Mouse (Mus musculus) MEL (cell line): ENCODE data around the gene Samd13. TPM values are rescaled to one million over a fixed set of nuclear protein-coding genes. Genes with fewer than 3 reads are reported as not detected.

Experiments used
- DNase-seq: peaks from one replicate; pipeline ENCODE4 v3.0.0; 2011; ENCODE audit warnings: low read depth, low spot score
- H3K27ac ChIP-seq: 2 replicates; pipeline ENCODE4 v1.5.1; 2012; ENCODE audit warnings: low read depth, mild to moderate bottlenecking, control low read depth, low read length, moderate library complexity; ENCODE audit not compliant: control insufficient read depth
- H3K27me3 ChIP-seq, 2 experiments: fragments of 150-350 bp in 1 of 2; sonication (generic) in 1 of 2; 2 replicates each; pipeline ENCODE4 v1.6.1; 2012; ENCODE audit warnings: low read length in 2 of 2, mild to moderate bottlenecking in 2 of 2, improper control_type of control experiment in 1 of 2, moderate library complexity in 1 of 2; ENCODE audit not compliant: insufficient read depth in 2 of 2, control insufficient read depth in 1 of 2
- H3K36me3 ChIP-seq, 2 experiments: 2 replicates each; pipeline ENCODE4 v1.6.1; 2012 to 2014; ENCODE audit warnings: low read length in 2 of 2, improper control_type of control experiment in 1 of 2, inconsistent platforms in 1 of 2, mild to moderate bottlenecking in 1 of 2; ENCODE audit not compliant: insufficient read depth in 2 of 2, control insufficient read depth in 1 of 2
- H3K4me1 ChIP-seq, 2 experiments: fragments of 150-350 bp in 1 of 2; sonication (generic) in 1 of 2; 2 replicates each; pipeline ENCODE4 v1.6.1; 2012; ENCODE audit warnings: low read length in 2 of 2, improper control_type of control experiment in 1 of 2, mild to moderate bottlenecking in 1 of 2; ENCODE audit not compliant: insufficient read depth in 2 of 2, control insufficient read depth in 1 of 2
- H3K4me3 ChIP-seq, 2 experiments: fragments of 150-350 bp in 1 of 2; sonication (generic) in 1 of 2; 2 replicates each; pipeline ENCODE4 v1.5.1; 2012; ENCODE audit warnings: low read depth in 2 of 2, low read length in 2 of 2, mild to moderate bottlenecking in 2 of 2, moderate library complexity in 2 of 2, control low read depth in 1 of 2, improper control_type of control experiment in 1 of 2; ENCODE audit not compliant: control insufficient read depth in 1 of 2, insufficient read depth in 1 of 2
- H3K79me2 ChIP-seq: 2 replicates; pipeline ENCODE4 v1.6.1; 2012; ENCODE audit warnings: mild to moderate bottlenecking, low read length, moderate library complexity; ENCODE audit not compliant: control insufficient read depth, poor library complexity, insufficient read depth
- H3K9ac ChIP-seq: 2 replicates; pipeline ENCODE4 v1.6.1; 2012; ENCODE audit warnings: low read depth, mild to moderate bottlenecking, control low read depth, low read length, moderate library complexity; ENCODE audit not compliant: control insufficient read depth, poor library complexity, severe bottlenecking
- H3K9me3 ChIP-seq: fragments of 150-350 bp; sonication (generic); replicated peaks from 2 replicates; pipeline ENCODE4 v1.6.1; 2012; ENCODE audit warnings: mild to moderate bottlenecking, low read length, improper control_type of control experiment, moderate library complexity; ENCODE audit not compliant: insufficient read depth
- CHD1 ChIP-seq: IDR thresholded peaks from 2 replicates; pipeline ENCODE4 v1.6.1; 2012; ENCODE audit warnings: low read depth, mild to moderate bottlenecking, inconsistent platforms, low read length, improper control_type of control experiment
- CHD2 ChIP-seq: IDR thresholded peaks from 2 replicates; pipeline ENCODE4 v1.6.1; 2011; ENCODE audit warnings: low read length, improper control_type of control experiment
- CTCF ChIP-seq, 3 experiments: IDR thresholded peaks in 2 of 3; conservative IDR thresholded peaks in 1 of 3; 2 replicates each; pipeline ENCODE4 v1.5.1; 2011 to 2012; ENCODE audit warnings: low read length in 3 of 3, low read depth in 2 of 3, mild to moderate bottlenecking in 2 of 3, improper control_type of control experiment in 1 of 3, inconsistent platforms in 1 of 3, mixed read lengths in 1 of 3, moderate library complexity in 1 of 3; ENCODE audit not compliant: control insufficient read depth in 1 of 3, insufficient read depth in 1 of 3, poor library complexity in 1 of 3, severe bottlenecking in 1 of 3
- E2F4 ChIP-seq: IDR thresholded peaks from 2 replicates; pipeline ENCODE4 v1.6.1; 2011; ENCODE audit warnings: low read depth, low read length, improper control_type of control experiment, borderline replicate concordance
- EP300 ChIP-seq, 2 experiments: IDR thresholded peaks; 2 replicates each; pipeline ENCODE4 v1.6.1; 2011; ENCODE audit warnings: improper control_type of control experiment in 2 of 2, low read length in 2 of 2, low read depth in 1 of 2, mild to moderate bottlenecking in 1 of 2
- ETS1 ChIP-seq: IDR thresholded peaks from 2 replicates; pipeline ENCODE4 v1.6.1; 2012; ENCODE audit warnings: low read depth, mild to moderate bottlenecking, inconsistent platforms, low read length, improper control_type of control experiment, moderate library complexity
- GABPA ChIP-seq: IDR thresholded peaks from 2 replicates; pipeline ENCODE4 v1.6.1; 2012; ENCODE audit warnings: low read depth, mild to moderate bottlenecking, inconsistent platforms, low read length, improper control_type of control experiment, moderate library complexity
- GATA1 ChIP-seq: IDR thresholded peaks from 2 replicates; pipeline ENCODE4 v1.6.1; 2011; ENCODE audit warnings: low read depth, low read length, improper control_type of control experiment
- JUND ChIP-seq: IDR thresholded peaks from 2 replicates; pipeline ENCODE4 v1.6.1; 2011; ENCODE audit warnings: low read depth, mild to moderate bottlenecking, improper control_type of control experiment, low read length
- KAT2A ChIP-seq: conservative IDR thresholded peaks from 2 replicates; pipeline ENCODE4 v1.6.1; 2012; ENCODE audit warnings: low read depth, low read length, improper control_type of control experiment, inconsistent platforms
- MAFK ChIP-seq: IDR thresholded peaks from 2 replicates; pipeline ENCODE4 v1.6.1; 2011; ENCODE audit warnings: low read depth, mild to moderate bottlenecking, low read length, improper control_type of control experiment, borderline replicate concordance
- MXI1 ChIP-seq: IDR thresholded peaks from 2 replicates; pipeline ENCODE4 v1.6.1; 2011; ENCODE audit warnings: mild to moderate bottlenecking, low read depth, low read length, improper control_type of control experiment
- MYB ChIP-seq: IDR thresholded peaks from 2 replicates; pipeline ENCODE4 v1.6.1; 2011; ENCODE audit warnings: mild to moderate bottlenecking, low read depth, low read length, improper control_type of control experiment
- MYC ChIP-seq: IDR thresholded peaks from 2 replicates; pipeline ENCODE4 v1.6.1; 2011; ENCODE audit warnings: low read depth, mild to moderate bottlenecking, low read length, improper control_type of control experiment, moderate library complexity
- NELFE ChIP-seq: IDR thresholded peaks from 2 replicates; pipeline ENCODE4 v1.6.1; 2011; ENCODE audit warnings: low read depth, low read length, improper control_type of control experiment
- NRF1 ChIP-seq: IDR thresholded peaks from 2 replicates; pipeline ENCODE4 v1.6.1; 2014; ENCODE audit warnings: low read depth, mild to moderate bottlenecking, inconsistent platforms, low read length, improper control_type of control experiment, moderate library complexity; ENCODE audit not compliant: poor library complexity, insufficient read depth, severe bottlenecking
- POLR2AphosphoS5 ChIP-seq: IDR thresholded peaks from 2 replicates; pipeline ENCODE4 v1.6.1; 2012; ENCODE audit warnings: low read depth, borderline replicate concordance, mild to moderate bottlenecking, inconsistent platforms, low read length, moderate library complexity, mixed read lengths
- RAD21 ChIP-seq: IDR thresholded peaks from 2 replicates; pipeline ENCODE4 v1.6.1; 2011; ENCODE audit warnings: mild to moderate bottlenecking, low read depth, low read length, improper control_type of control experiment
- RCOR1 ChIP-seq: IDR thresholded peaks from 2 replicates; pipeline ENCODE4 v1.6.1; 2012; ENCODE audit warnings: low read depth, mild to moderate bottlenecking, inconsistent platforms, low read length, improper control_type of control experiment
- SIN3A ChIP-seq: IDR thresholded peaks from 2 replicates; pipeline ENCODE4 v1.6.1; 2012; ENCODE audit warnings: low read length, improper control_type of control experiment, inconsistent platforms
- TBP ChIP-seq: IDR thresholded peaks from 2 replicates; pipeline ENCODE4 v1.8.0; 2011; ENCODE audit warnings: low read depth, low read length, improper control_type of control experiment
- TCF12 ChIP-seq: IDR thresholded peaks from 2 replicates; pipeline ENCODE4 v1.6.1; 2014; ENCODE audit warnings: low read depth, mild to moderate bottlenecking, inconsistent platforms, low read length, improper control_type of control experiment, moderate library complexity
- UBTF ChIP-seq: IDR thresholded peaks from 2 replicates; pipeline ENCODE4 v1.6.1; 2012; ENCODE audit warnings: low read depth, mild to moderate bottlenecking, inconsistent platforms, low read length, improper control_type of control experiment, moderate library complexity, borderline replicate concordance; ENCODE audit not compliant: insufficient read depth
- USF2 ChIP-seq, 2 experiments: IDR thresholded peaks; 2 replicates each; pipeline ENCODE4 v1.6.1; 2011 to 2012; ENCODE audit warnings: improper control_type of control experiment in 2 of 2, low read length in 2 of 2, borderline replicate concordance in 1 of 2, inconsistent platforms in 1 of 2, low read depth in 1 of 2, mild to moderate bottlenecking in 1 of 2; ENCODE audit not compliant: insufficient read depth in 1 of 2
- ZC3H11A ChIP-seq: IDR thresholded peaks from 2 replicates; pipeline ENCODE4 v1.6.1; 2012; ENCODE audit warnings: low read depth, mild to moderate bottlenecking, inconsistent platforms, low read length, improper control_type of control experiment
- ZMIZ1 ChIP-seq: IDR thresholded peaks from 2 replicates; pipeline ENCODE4 v1.6.1; 2012; ENCODE audit warnings: low read depth, mild to moderate bottlenecking, inconsistent platforms, low read length, improper control_type of control experiment, moderate library complexity
- polyA plus RNA-seq, 2 experiments: library from polyadenylated mRNA; stranded (reverse) in 1 of 2; unstranded in 1 of 2; fragments of >175 nt in 1 of 2; fragments of >200 nt in 1 of 2; gene quantifications; 2 replicates each; pipeline versions ENCODE4 v1.2.1 to v1.2.4; 2012; ENCODE audit warnings: low replicate concordance in 2 of 2, low read depth in 1 of 2; ENCODE audit not compliant: insufficient read length in 2 of 2, insufficient read depth in 1 of 2, missing spikeins in 1 of 2
- total RNA-seq: library from RNA; depleted of rRNA; stranded (reverse); fragments of 300-350 nt; gene quantifications from 2 replicates; pipeline ENCODE4 v1.2.3, GENCODE M21; 2012

Samd13 gene
- total and polyA plus RNA-seq, 3 experiments: 1.1 to 1.2 TPM; not detected in 1

- H3K4me3 ChIP-seq: no peak overlapping the region
- no peaks in the 10 kb centered on the region for H3K9me3 ChIP-seq
- H3K27ac ChIP-seq: no peak overlapping the region
- H3K27me3 ChIP-seq: no peaks in the 10 kb centered on the region
- no peak overlapping the region for H3K9ac ChIP-seq
- peaks cover 0 to 4% of the 10 kb centered on the region in 2 experiments; a peak in 1 of 4 replicates for H3K36me3 ChIP-seq
- peaks cover 0 to 7% of the 10 kb centered on the region in 2 experiments; a peak in 2 of 4 replicates for H3K4me1 ChIP-seq
- DNase-seq: no peak
- TF ChIP-seq JUND (no peak), CHD2 (no peak), E2F4 (no peak), GABPA (no peak), MYB (no peak), CTCF (IDR thresholded peaks at IDR 0.05 in 2 of 3, conservative IDR thresholded peaks at IDR 0.05 in 1 of 3; ENCODE audit: control insufficient read depth in 1 of 3, insufficient read depth in 1 of 3, low read depth in 2 of 3, low read length in 3 of 3, poor library complexity in 1 of 3, severe bottlenecking in 1 of 3) (no peak), MXI1 (no peak), MAFK (no peak), EP300 (IDR thresholded peaks at IDR 0.05; ENCODE audit: low read depth in 1 of 2, low read length in 2 of 2) (no peak), TCF12 (no peak), ZC3H11A (no peak), POLR2AphosphoS5 (no peak), TBP (no peak)
- no peaks in the 10 kb centered on the region; the same call in 1 of the 2 replicates for H3K79me2 ChIP-seq
These were observed 37.6 kb upstream of the Samd13 start for GRCm38 (mm10) chr3:146723037-146723436.

- no peak overlapping the region for H3K4me3 ChIP-seq
- H3K27ac ChIP-seq: no peak overlapping the region
- TF ChIP-seq RAD21 (no peak), NELFE (no peak), UBTF (no peak)
- no peaks in the 10 kb centered on the region for H3K9me3 ChIP-seq
- H3K27me3 ChIP-seq: peaks cover 0 to 1% of the 10 kb centered on the region in 2 experiments; a peak in 1 of 4 replicates
- peaks cover 0 to 7% of the 10 kb centered on the region in 2 experiments; a peak in 2 of 4 replicates for H3K4me1 ChIP-seq
- no peaks in the 10 kb centered on the region for H3K79me2 ChIP-seq
- peak; percentile 38 for DNase-seq
- no peak overlapping the region for H3K9ac ChIP-seq
- peaks cover 0 to 4% of the 10 kb centered on the region in 2 experiments; a peak in 1 of 4 replicates for H3K36me3 ChIP-seq
These were observed 34.3 kb upstream of the Samd13 start for GRCm38 (mm10) chr3:146719696-146720095.

DNA sequence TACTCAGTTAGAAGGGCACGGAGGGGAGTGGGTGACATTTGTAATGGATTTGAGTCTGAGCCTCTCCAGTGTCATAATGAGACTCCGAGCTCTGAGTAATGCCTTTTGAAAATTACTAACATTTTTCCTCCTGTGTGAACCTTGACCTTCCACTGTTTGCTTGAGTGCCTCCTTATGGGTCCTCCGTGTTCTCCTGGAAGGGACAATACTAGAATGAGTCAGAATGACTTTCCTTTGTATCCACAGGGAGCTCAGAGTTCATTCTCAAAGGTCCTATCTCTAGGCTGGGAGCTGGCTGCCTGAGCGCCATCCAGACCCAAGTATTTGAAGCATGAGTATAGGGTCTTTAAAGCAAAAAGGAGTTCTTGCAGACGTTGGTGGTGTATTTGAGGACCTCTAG lies 32.9 kb upstream of the Samd13 start:
- Histone ChIP-seq H3K79me2 (no peaks in the 10 kb centered on the region), H3K9ac (no peak overlapping the region), H3K4me1 (peaks cover 0 to 7% of the 10 kb centered on the region in 2 experiments; a peak in 2 of 4 replicates), H3K27me3 (peaks cover 0 to 1% of the 10 kb centered on the region in 2 experiments; a peak in 1 of 4 replicates), H3K36me3 (peaks cover 0 to 4% of the 10 kb centered on the region in 2 experiments; a peak in 1 of 4 replicates), H3K27ac (no peak overlapping the region), H3K9me3 (no peaks in the 10 kb centered on the region), H3K4me3 (no peak overlapping the region)
- no peak for DNase-seq
- no peak for TF ChIP-seq SIN3A
- TF ChIP-seq MYC: no peak
- no peak for TF ChIP-seq ETS1
- no peak for TF ChIP-seq ZMIZ1
- no peak for TF ChIP-seq USF2 (IDR thresholded peaks at IDR 0.05; ENCODE audit: borderline replicate concordance in 1 of 2, insufficient read depth in 1 of 2, low read depth in 1 of 2, low read length in 2 of 2)
- no peak for TF ChIP-seq EP300 (IDR thresholded peaks at IDR 0.05; ENCODE audit: low read depth in 1 of 2, low read length in 2 of 2)
- TF ChIP-seq POLR2AphosphoS5: no peak
- TF ChIP-seq KAT2A: no peak
- TF ChIP-seq TBP: no peak
- no peak for TF ChIP-seq CHD1
- TF ChIP-seq CHD2: no peak
- no peak for TF ChIP-seq GATA1
- no peak for TF ChIP-seq MXI1
- no peak for TF ChIP-seq NRF1
- TF ChIP-seq RAD21: no peak
- TF ChIP-seq RCOR1: no peak
